Mouse (Mus musculus): ENCODE data around the gene Smc3. TPM values are rescaled to one million over a fixed set of nuclear protein-coding genes. Genes with fewer than 3 reads are reported as not detected.
"Not testable (repeated sequence)": the region's sequence is repeated elsewhere in the genome, so short reads cannot be mapped to it uniquely, and the experiment has no call there.

Smc3 gene
- polyA plus RNA-seq, 1 experiment from 2014 or later, result 19.7 TPM

- no peaks in the 10 kb centered on the region for H3K4me1 ChIP-seq (ENCODE audit: insufficient read depth)
- TF ChIP-seq EP300 (IDR thresholded peaks at IDR 0.05; ENCODE audit: low read depth) (no peak), CTCF (IDR thresholded peaks at IDR 0.05; ENCODE audit: low read depth) (no peak)
- H3K27ac ChIP-seq (ENCODE audit: low read depth), result no peak overlapping the region
- H3K4me2 ChIP-seq (ENCODE audit: low read depth, low read length), result no peak overlapping the region
- no peaks in the 10 kb centered on the region for H3K36me3 ChIP-seq (replicated peaks; ENCODE audit: insufficient read depth, low read length)
- H3K9ac ChIP-seq (replicated peaks), result no peak overlapping the region
- DNase-seq (no peak), ATAC-seq (no peak)
- 83% methylated on average over 7 of the region's 7 CpGs for WGBS (ENCODE audit: insufficient replicate concordance)
- no peak overlapping the region for H3K4me3 ChIP-seq (ENCODE audit: low read depth, low read length)
- no peaks in the 10 kb centered on the region for H3K27me3 ChIP-seq (ENCODE audit: insufficient read depth, low read length)
- no peaks in the 10 kb centered on the region for H3K9me3 ChIP-seq (ENCODE audit: low read length)
These were observed 25.7 kb upstream of the Smc3 start for GRCm38 (mm10) chr19:53574546-53574945.

GRCm38 (mm10) chr19:53575296-53576010 is 24.7 kb upstream of the Smc3 start:
- H3K4me1 ChIP-seq (ENCODE audit: insufficient read depth), result no peaks in the 10 kb centered on the region
- H3K27me3 ChIP-seq (ENCODE audit: insufficient read depth, low read length), result no peaks in the 10 kb centered on the region
- H3K4me2 ChIP-seq (ENCODE audit: low read depth, low read length), result no peak overlapping the region
- no peaks in the 10 kb centered on the region for H3K36me3 ChIP-seq (replicated peaks; ENCODE audit: insufficient read depth, low read length)
- TF ChIP-seq EP300 (IDR thresholded peaks at IDR 0.05; ENCODE audit: low read depth) (no peak), CTCF (IDR thresholded peaks at IDR 0.05; ENCODE audit: low read depth) (no peak)
- no peaks in the 10 kb centered on the region for H3K9me3 ChIP-seq (ENCODE audit: low read length)
- DNase-seq, result peak; percentile 6
- ATAC-seq, result no peak
- H3K9ac ChIP-seq (replicated peaks), result no peak overlapping the region
- no peak overlapping the region for H3K4me3 ChIP-seq (ENCODE audit: low read depth, low read length)
- no peak overlapping the region for H3K27ac ChIP-seq (ENCODE audit: low read depth)
- 56% methylated on average over 4 of the region's 4 CpGs for WGBS (ENCODE audit: insufficient replicate concordance)

GRCm38 (mm10) chr19:53576061-53576460 is 24.1 kb upstream of the Smc3 start:
- no peaks in the 10 kb centered on the region for H3K4me1 ChIP-seq (ENCODE audit: insufficient read depth)
- H3K27ac ChIP-seq (ENCODE audit: low read depth), result no peak overlapping the region
- no peak overlapping the region for H3K4me3 ChIP-seq (ENCODE audit: low read depth, low read length)
- ATAC-seq (no peak), DNase-seq (peak; percentile 6)
- no peaks in the 10 kb centered on the region for H3K36me3 ChIP-seq (replicated peaks; ENCODE audit: insufficient read depth, low read length)
- no peak overlapping the region for H3K4me2 ChIP-seq (ENCODE audit: low read depth, low read length)
- H3K9me3 ChIP-seq (ENCODE audit: low read length), result no peaks in the 10 kb centered on the region
- WGBS (ENCODE audit: insufficient replicate concordance), result 74% methylated on average over 7 of the region's 7 CpGs
- TF ChIP-seq CTCF (IDR thresholded peaks at IDR 0.05; ENCODE audit: low read depth) (no peak), EP300 (IDR thresholded peaks at IDR 0.05; ENCODE audit: low read depth) (no peak)
- no peaks in the 10 kb centered on the region for H3K27me3 ChIP-seq (ENCODE audit: insufficient read depth, low read length)
- no peak overlapping the region for H3K9ac ChIP-seq (replicated peaks)

- no peak overlapping the region for H3K4me2 ChIP-seq (ENCODE audit: low read depth, low read length)
- no peaks in the 10 kb centered on the region for H3K9me3 ChIP-seq (ENCODE audit: low read length)
- no peak for ATAC-seq
- WGBS (ENCODE audit: insufficient replicate concordance), result 67% methylated on average over 11 of the region's 11 CpGs
- H3K36me3 ChIP-seq (replicated peaks; ENCODE audit: insufficient read depth, low read length), result no peaks in the 10 kb centered on the region
- H3K9ac ChIP-seq (replicated peaks), result no peak overlapping the region
- H3K4me3 ChIP-seq (ENCODE audit: low read depth, low read length), result no peak overlapping the region
- no peaks in the 10 kb centered on the region for H3K27me3 ChIP-seq (ENCODE audit: insufficient read depth, low read length)
- H3K4me1 ChIP-seq (ENCODE audit: insufficient read depth), result no peaks in the 10 kb centered on the region
- H3K27ac ChIP-seq (ENCODE audit: low read depth), result no peak overlapping the region
- DNase-seq, result peak; percentile 12
- TF ChIP-seq EP300 (IDR thresholded peaks at IDR 0.05; ENCODE audit: low read depth), result no peak
- TF ChIP-seq CTCF (IDR thresholded peaks at IDR 0.05; ENCODE audit: low read depth), result no peak
These were observed 23.0 kb upstream of the Smc3 start for GRCm38 (mm10) chr19:53577025-53577800.

- no peaks in the 10 kb centered on the region for H3K36me3 ChIP-seq (replicated peaks; ENCODE audit: insufficient read depth, low read length)
- no peak overlapping the region for H3K9ac ChIP-seq (replicated peaks)
- no peaks in the 10 kb centered on the region for H3K27me3 ChIP-seq (ENCODE audit: insufficient read depth, low read length)
- H3K27ac ChIP-seq (ENCODE audit: low read depth), result no peak overlapping the region
- H3K4me2 ChIP-seq (ENCODE audit: low read depth, low read length), result no peak overlapping the region
- 12% methylated on average over 8 of the region's 8 CpGs for WGBS (ENCODE audit: insufficient replicate concordance)
- ATAC-seq (peak; percentile 58), DNase-seq (peak; percentile 67)
- H3K4me1 ChIP-seq (ENCODE audit: insufficient read depth), result no peaks in the 10 kb centered on the region
- TF ChIP-seq EP300 (IDR thresholded peaks at IDR 0.05; ENCODE audit: low read depth) (no peak), CTCF (IDR thresholded peaks at IDR 0.05; ENCODE audit: low read depth) (peak; percentile 95)
- H3K4me3 ChIP-seq (ENCODE audit: low read depth, low read length), result no peak overlapping the region
- no peaks in the 10 kb centered on the region for H3K9me3 ChIP-seq (ENCODE audit: low read length)
These were observed 21.5 kb upstream of the Smc3 start for GRCm38 (mm10) chr19:53578597-53579252.

GRCm38 (mm10) chr19:53580271-53580670 is 19.9 kb upstream of the Smc3 start:
- H3K36me3 ChIP-seq (replicated peaks; ENCODE audit: insufficient read depth, low read length); ATAC-seq; H3K27me3 ChIP-seq (ENCODE audit: insufficient read depth, low read length); H3K9ac ChIP-seq (replicated peaks); H3K27ac ChIP-seq (ENCODE audit: low read depth); H3K4me2 ChIP-seq (ENCODE audit: low read depth, low read length); H3K4me3 ChIP-seq (ENCODE audit: low read depth, low read length); H3K9me3 ChIP-seq (ENCODE audit: low read length); H3K4me1 ChIP-seq (ENCODE audit: insufficient read depth): not testable (repeated sequence)
- 82% methylated on average over 8 of the region's 8 CpGs for WGBS (ENCODE audit: insufficient replicate concordance)
- peak; percentile 9 for DNase-seq

GRCm38 (mm10) chr19:53587686-53588085 is 12.5 kb upstream of the Smc3 start:
- DNase-seq, result peak; percentile 2

GRCm38 (mm10) chr19:53588968-53589367 is 11.2 kb upstream of the Smc3 start, which contains the start of gene Nutf2-ps1:
Gene Nutf2-ps1 (minus strand): TSS chr19:53589068.
- H3K9me3 ChIP-seq (ENCODE audit: low read length); H3K9ac ChIP-seq (replicated peaks); H3K4me3 ChIP-seq (ENCODE audit: low read depth, low read length); DNase-seq; H3K4me1 ChIP-seq (ENCODE audit: insufficient read depth); H3K4me2 ChIP-seq (ENCODE audit: low read depth, low read length); H3K27ac ChIP-seq (ENCODE audit: low read depth); H3K27me3 ChIP-seq (ENCODE audit: insufficient read depth, low read length); ATAC-seq; H3K36me3 ChIP-seq (replicated peaks; ENCODE audit: insufficient read depth, low read length): not testable (repeated sequence)
- WGBS (ENCODE audit: insufficient replicate concordance), result 90% methylated on average over 7 of the region's 7 CpGs

More at GRCm38 (mm10) chr19:53587686-53588085, 12.5 kb upstream of the Smc3 start:
- H3K9me3 ChIP-seq (ENCODE audit: low read length); H3K4me1 ChIP-seq (ENCODE audit: insufficient read depth); H3K9ac ChIP-seq (replicated peaks); H3K4me2 ChIP-seq (ENCODE audit: low read depth, low read length); H3K27ac ChIP-seq (ENCODE audit: low read depth); ATAC-seq; H3K4me3 ChIP-seq (ENCODE audit: low read depth, low read length); H3K36me3 ChIP-seq (replicated peaks; ENCODE audit: insufficient read depth, low read length); H3K27me3 ChIP-seq (ENCODE audit: insufficient read depth, low read length): not testable (repeated sequence)
- 80% methylated on average over 3 of the region's 3 CpGs for WGBS (ENCODE audit: insufficient replicate concordance)

Measured in liver, postnatal 0 days (tissue).